Mouse (Mus musculus) cerebellum, adult 2 months (tissue): Measurements from ENCODE around the gene Tmc4. TPM values are rescaled to one million over a fixed set of nuclear protein-coding genes. Genes with fewer than 3 reads are reported as not detected.

Experiments
- DNase-seq, 2 experiments: peaks; one replicate each; pipeline ENCODE4 v3.0.0; 2021
- H3K27ac ChIP-seq: fragments of 200-500 bp; 2 replicates; pipeline ENCODE4 v1.5.1; 2012; ENCODE audit warnings: low read length, control low read depth, inconsistent platforms; ENCODE audit not compliant: insufficient read depth
- H3K27me3 ChIP-seq: fragments of 200-500 bp; 2 replicates; pipeline ENCODE4 v1.6.1; 2012; ENCODE audit warnings: inconsistent platforms, mild to moderate bottlenecking, low read length, moderate library complexity; ENCODE audit not compliant: control insufficient read depth, insufficient read depth
- H3K4me1 ChIP-seq: fragments of 200-500 bp; 2 replicates; pipeline ENCODE4 v1.6.1; 2011; ENCODE audit warnings: low read length; ENCODE audit not compliant: control insufficient read depth, insufficient read depth
- H3K4me3 ChIP-seq: fragments of 200-500 bp; replicated peaks from 2 replicates; pipeline ENCODE3; 2011; ENCODE audit warnings: mild to moderate bottlenecking, low read depth, low read length, control low read depth; ENCODE audit not compliant: insufficient read depth
- CTCF ChIP-seq: fragments of 200-500 bp; IDR thresholded peaks from 2 replicates; pipeline ENCODE4 v1.5.1; 2011; ENCODE audit warnings: low read depth, mild to moderate bottlenecking, control low read depth, low read length, moderate library complexity, borderline replicate concordance; ENCODE audit not compliant: insufficient read depth
- POLR2A ChIP-seq: fragments of 200-500 bp; IDR thresholded peaks from 2 replicates; pipeline ENCODE4 v1.6.1; 2011; ENCODE audit warnings: low read length, control low read depth, borderline replicate concordance; ENCODE audit not compliant: insufficient read depth
- WGBS: fragments of 180-500 bp; shearing (Covaris S2); methylation state at CpG from one replicate; pipeline ENCODE4 v1.1.7; 2018; 5-methylcytosine and 5-hydroxymethylcytosine counted together
- polyA plus RNA-seq: library from polyadenylated mRNA; depleted of rRNA; stranded (reverse); fragments of >200 nt; gene quantifications from 2 replicates; pipeline ENCODE4 v1.2.3, GENCODE M21; 2012

Tmc4 gene
- polyA plus RNA-seq, 1 experiment, result 11.7 TPM

DNA sequence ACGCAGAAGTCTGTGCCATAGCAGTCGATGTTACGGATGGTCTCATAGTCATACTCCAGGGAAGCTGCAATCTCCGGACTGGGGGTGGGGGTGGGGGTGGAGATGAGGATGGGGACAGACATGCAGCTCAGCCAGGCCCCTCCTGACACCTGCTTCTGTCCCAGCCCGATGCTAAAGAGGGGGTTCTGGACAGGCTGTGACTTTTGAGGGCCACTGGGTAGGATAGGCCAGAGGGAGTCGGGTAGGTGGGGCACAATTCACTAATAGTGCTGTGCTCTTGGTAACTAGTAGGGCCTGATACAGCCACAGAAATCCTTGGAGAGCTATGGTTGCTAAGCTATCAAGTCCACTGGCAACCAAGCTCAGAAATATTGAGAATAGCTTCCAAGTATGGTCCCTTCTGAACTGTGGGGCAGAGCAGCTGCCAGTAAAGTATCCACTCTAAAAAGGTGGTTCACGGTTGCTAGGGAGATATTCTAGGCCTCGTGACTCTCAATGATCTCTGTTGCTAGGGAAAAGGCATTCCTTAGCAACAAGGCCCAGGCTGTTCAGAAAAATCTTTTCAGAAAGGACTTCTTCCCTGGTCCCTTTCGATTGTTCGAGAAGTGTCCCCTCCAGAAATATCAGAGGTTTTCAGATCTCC lies 6.7 kb upstream of the Tmc4 start:
- WGBS, result 30% methylated on average over 10 of the region's 10 CpGs
- Histone ChIP-seq H3K27me3 (no peaks in the 10 kb centered on the region), H3K27ac (no peak overlapping the region), H3K4me1 (no peaks in the 10 kb centered on the region), H3K4me3 (no peak overlapping the region)
- no peak for DNase-seq
- no peak for TF ChIP-seq CTCF
- no peak for TF ChIP-seq POLR2A

DNA sequence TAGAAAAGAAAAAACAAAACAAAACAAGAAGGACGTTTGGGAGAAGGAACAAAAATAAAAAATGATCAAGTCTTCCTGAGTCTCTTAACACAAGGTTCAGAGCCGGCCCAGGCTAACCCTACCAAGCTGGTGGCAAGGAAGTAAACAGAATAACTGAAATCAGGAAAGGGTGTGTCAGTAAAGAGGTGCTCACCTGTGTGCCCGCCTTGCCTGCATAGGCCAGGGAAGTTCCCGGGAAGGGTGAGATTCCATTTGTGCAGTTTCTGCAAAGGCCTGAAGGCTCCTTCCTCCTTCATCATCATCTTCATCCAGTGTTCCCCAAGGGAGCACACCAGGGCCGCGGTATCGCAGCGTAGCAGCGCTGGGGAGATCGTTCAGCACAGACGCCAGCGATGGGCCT lies 982 bp downstream of the Tmc4 start:
- Histone ChIP-seq H3K27ac (no peak overlapping the region), H3K4me1 (no peaks in the 10 kb centered on the region), H3K4me3 (no peak overlapping the region), H3K27me3 (no peaks in the 10 kb centered on the region)
- no peak for TF ChIP-seq POLR2A
- TF ChIP-seq CTCF, result no peak
- WGBS, result 85% methylated on average over 12 of the region's 12 CpGs
- DNase-seq, result no peak

DNA sequence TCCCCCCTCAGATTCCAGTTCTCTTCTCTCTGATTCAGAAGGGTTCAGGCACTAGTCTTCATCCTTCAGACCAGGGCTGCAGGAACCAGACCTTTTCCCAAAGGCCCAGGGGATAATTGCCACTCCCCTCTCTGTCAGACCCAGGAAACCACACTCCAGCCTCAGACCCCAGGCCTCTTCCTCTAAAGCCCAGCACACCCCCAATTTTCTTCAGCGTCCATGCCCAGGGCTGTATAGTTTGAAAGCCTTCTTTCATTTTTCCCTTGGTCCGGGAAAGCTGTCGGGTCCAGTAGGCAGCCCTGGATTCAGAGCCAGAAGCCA lies 2.2 kb downstream of the Tmc4 start:
- Histone ChIP-seq H3K27me3 (no peaks in the 10 kb centered on the region), H3K4me3 (no peak overlapping the region), H3K27ac (no peak overlapping the region), H3K4me1 (no peaks in the 10 kb centered on the region)
- no peak for TF ChIP-seq POLR2A
- no peak for TF ChIP-seq CTCF
- DNase-seq, result no peak
- 79% methylated on average over 3 of the region's 3 CpGs for WGBS

DNA sequence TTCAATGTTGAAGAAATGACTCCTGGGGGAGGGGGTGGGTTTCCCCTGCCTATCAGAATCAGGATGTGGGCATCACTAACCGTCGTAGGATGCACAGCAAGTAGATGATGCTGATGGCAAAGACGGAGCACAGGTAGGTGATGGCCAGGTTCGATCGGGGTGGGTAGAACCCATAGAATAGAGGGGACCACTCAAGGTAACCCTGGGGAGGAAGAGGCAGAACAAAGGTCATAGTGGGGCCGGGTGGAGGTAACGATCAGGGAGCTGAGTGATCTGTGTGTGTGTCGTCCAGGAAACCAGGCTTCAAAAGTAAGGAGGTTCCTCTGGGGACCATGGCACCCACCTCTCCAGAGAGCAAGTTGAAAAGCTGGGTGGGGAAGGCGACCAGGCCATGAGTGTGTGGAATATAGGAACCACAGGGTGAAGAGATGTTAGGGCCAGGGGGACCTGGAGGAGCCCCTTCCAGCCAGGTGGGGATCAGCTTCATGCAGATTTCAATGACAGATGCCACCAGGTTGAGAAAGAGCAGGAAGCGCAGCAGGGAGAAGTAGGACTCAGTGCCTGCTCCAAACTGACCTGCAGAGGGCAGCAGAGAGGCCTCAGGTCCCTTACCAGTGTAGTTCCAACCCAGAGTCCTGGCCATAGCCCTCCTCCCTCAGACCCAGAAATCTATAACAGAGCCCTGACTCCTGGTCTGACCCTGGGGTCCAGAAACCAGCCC lies 2.7 kb downstream of the Tmc4 start:
- Histone ChIP-seq H3K4me3 (no peak overlapping the region), H3K4me1 (no peaks in the 10 kb centered on the region), H3K27me3 (no peaks in the 10 kb centered on the region), H3K27ac (no peak overlapping the region)
- DNase-seq, result peak; percentile 77 to 86
- 63% methylated on average over 10 of the region's 10 CpGs for WGBS
- TF ChIP-seq POLR2A (no peak), CTCF (peak; percentile 90)

DNA sequence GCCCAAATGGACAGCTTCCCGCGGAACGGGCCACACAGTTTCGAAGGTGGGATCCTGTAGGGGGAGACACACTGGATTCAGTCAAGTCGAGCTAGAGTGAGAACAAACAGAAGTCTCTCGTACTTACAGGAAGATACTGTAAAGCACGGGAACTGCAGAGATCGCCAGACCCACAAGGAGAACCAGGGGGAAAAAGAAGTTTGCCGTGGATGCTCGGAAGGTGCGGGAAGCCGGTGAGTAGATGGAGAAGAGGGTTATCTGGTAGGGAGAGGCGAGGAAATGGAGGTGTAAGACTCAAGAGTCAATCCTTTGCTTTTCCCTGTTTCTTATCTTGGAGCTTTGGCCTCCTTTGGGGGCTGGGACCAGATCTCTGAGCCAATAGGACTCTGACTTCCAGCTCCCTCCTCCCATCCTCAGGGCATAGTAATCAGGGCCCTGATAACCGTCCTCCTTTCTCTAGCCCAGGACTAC lies 10.4 kb downstream of the Tmc4 start:
- H3K27me3 ChIP-seq, result no peaks in the 10 kb centered on the region
- H3K27ac ChIP-seq, result no peak overlapping the region
- H3K4me1 ChIP-seq, result no peaks in the 10 kb centered on the region; the same call in 1 of the 2 replicates
- WGBS, result 27% methylated on average over 14 of the region's 14 CpGs
- TF ChIP-seq CTCF (no peak), POLR2A (no peak)
- no peak for DNase-seq
- H3K4me3 ChIP-seq, result no peak overlapping the region

DNA sequence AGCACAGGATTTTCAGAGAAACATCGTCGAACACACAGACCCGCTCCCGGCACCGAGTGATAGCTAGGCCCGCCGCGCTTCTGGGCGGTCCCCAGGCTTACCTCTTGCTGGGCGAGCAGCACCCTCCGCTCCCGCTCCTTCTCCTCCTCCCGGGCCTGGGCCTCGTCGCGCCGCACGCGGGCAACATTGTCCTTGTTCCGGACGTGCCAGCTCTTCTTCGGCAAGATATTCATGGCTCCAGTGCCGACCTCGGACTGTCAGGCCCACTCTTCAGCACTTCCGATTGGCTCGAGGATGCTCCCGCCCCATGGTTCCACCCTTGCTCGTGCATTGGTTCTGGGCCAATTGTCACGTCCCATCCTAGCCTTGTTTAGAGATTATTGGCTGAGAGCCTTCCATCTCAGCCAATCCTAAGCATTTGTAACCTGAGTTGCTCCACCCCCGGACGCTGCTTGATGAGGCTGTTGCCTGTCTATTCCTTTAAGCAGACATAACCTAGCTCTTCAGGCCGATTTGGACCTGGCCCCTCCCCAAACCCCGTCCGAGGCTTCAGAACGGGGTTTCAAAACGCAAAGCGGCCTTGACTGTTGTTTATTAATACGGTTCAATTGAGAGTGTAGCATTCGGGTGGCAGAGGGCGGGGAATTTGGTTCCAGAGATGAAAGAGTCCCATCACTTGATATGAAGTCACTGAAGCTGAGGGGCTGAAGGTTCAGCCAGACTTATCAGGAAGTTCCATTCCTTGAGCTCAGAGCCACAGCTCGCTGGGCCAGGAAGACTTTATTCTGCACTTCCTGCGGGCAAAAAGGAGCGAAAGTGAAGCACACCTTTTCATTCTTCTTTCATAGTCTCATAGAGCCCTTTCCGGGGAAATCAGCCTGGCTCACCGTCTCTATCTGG lies 11.9 kb downstream of the Tmc4 start, which contains the start of gene Leng1:
Gene Leng1, minus strand, starts transcription at position 626 of the 900 bp plus-strand sequence.
- peak within 1 kb of the TSS; percentile 51 for H3K27ac ChIP-seq
- DNase-seq, result peak; percentile 96 to 99
- no peaks in the 10 kb centered on the region for H3K27me3 ChIP-seq
- TF ChIP-seq POLR2A (peak; percentile 88; the same call in 1 of the 2 replicates), CTCF (no peak)
- no peaks in the 10 kb centered on the region; the same call in 1 of the 2 replicates for H3K4me1 ChIP-seq
- WGBS, result 2% methylated on average over 45 of the region's 45 CpGs
- H3K4me3 ChIP-seq, result peak within 1 kb of the TSS; percentile 75

DNA sequence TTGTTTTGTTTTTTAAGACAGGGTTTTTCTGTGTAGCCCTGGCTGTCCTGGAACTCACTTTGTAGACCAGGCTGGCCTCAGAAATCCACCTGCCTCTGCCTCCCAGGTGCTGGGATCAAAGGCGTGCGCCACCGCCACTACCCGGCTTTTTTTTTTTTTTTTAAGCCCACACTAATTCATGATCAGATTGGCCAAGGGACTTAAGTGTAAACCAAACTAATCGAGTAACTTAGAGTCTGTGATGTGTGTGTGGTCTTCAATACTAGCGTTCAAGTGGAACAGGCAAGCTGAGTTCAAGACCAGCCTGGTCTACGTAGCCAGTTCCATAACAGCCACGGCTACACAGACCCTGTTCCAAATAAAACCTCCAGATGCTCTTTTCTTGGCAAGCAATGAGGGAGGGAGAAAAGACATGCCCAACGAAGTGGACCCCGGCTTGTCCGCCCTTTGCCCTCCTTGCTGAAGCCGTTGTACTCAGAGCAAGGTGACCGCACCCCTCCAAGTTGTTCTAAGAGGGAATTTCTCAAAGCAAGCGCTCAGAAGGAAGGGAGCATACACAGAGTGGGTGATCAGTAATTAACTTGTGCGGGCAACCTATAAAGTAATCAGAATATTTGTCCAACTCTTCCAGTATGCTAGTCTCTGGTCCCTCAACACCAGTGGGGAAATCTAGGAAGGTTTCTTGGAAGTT lies 12.7 kb downstream of the Tmc4 start:
- no peak for DNase-seq
- TF ChIP-seq CTCF (no peak), POLR2A (no peak)
- H3K4me1 ChIP-seq, result no peaks in the 10 kb centered on the region; the same call in 1 of the 2 replicates
- no peak overlapping the region for H3K27ac ChIP-seq
- peak overlapping the region; percentile 75 for H3K4me3 ChIP-seq
- 22% methylated on average over 15 of the region's 15 CpGs for WGBS
- H3K27me3 ChIP-seq, result no peaks in the 10 kb centered on the region
